Mouse (Mus musculus) CH12F3 (cell line): ENCODE results near the gene Gls.

Experiments used
- in situ Hi-C: fragments of 300-500 bp; cut with MboI; formaldehyde crosslinking; loops from 2 replicates; pipeline ENCODE4 v1.14.3; 2020; ENCODE audit warnings: low sequenced_read_pairs

Gls gene

DNA sequence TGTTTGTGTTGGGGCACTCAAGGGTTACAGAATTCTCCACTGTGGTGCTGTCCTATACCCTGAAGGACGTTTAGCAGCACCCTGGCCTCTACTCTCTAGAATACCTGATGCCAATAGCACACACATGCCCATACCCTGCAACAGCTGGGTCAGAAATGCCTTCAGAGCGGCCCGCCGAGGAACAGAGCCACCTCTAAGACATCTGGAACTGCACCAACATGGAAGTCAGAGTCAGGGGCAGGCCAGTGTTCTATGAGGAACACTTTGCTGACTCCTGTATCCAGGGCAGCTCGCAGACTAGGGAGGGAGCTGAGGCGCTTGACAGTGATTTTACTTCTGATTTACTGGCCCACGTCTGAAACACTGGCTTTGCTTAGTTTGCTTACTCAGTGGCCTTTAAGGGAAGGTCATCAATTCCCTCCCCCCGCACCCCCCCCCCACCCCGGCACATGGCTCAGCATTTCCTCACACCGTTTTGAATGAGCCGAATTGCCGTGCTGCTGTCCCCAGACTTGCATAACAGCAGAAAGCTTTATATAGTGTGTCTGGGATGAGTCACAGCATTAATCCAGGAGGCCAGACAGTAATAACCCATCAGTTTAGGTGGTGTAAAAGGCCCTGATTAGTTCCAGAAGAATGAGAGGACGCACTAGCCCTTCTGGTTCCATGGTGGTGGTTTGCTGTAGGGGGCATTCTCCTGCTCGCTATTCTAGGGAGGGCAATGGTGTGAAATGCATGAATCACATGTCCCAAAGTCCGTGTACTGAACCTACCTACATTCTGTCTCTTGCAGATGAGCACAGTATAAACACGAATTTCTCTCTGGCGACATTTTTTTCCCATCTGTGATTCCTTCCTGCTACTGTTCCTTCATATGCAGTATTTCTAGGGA, 74.3 kb downstream of the Gls start:
- in situ Hi-C loops = no loop called here

- in situ Hi-C loops = no loop called here
Observed at GRCm38 (mm10) chr1:52158040-52158439, 75.0 kb downstream of the Gls start.

GRCm38 (mm10) chr1:52156351-52156750, 76.7 kb downstream of the Gls start:
- in situ Hi-C loops = no loop called here

GRCm38 (mm10) chr1:52154890-52155289, 78.1 kb downstream of the Gls start:
- in situ Hi-C loops = no loop called here

- in situ Hi-C loops = no loop called here
Observed at GRCm38 (mm10) chr1:52152936-52153335, 80.1 kb downstream of the Gls start.

GRCm38 (mm10) chr1:52152369-52152768, 80.7 kb downstream of the Gls start:
- in situ Hi-C loops = no loop called here

DNA sequence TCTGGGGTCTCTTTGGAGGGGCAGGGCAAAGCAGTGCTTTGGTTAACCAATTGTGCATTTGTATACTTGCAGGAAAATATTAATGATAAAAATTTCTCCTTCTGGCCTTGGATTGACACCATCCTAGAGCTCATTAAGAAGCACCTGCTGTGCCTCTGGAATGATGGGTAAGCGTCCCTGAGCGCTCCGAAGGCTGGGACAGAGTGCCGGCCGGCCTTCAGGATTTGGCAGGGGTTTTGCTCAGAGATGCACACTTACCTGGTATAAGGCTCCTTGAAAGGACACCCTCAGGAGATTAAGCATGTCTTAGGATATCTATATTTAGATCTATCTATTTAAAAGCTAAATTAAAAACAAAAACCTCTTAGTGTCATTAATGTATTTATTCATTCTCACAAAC, 81.9 kb downstream of the Gls start:
- in situ Hi-C loops = no loop called here

DNA sequence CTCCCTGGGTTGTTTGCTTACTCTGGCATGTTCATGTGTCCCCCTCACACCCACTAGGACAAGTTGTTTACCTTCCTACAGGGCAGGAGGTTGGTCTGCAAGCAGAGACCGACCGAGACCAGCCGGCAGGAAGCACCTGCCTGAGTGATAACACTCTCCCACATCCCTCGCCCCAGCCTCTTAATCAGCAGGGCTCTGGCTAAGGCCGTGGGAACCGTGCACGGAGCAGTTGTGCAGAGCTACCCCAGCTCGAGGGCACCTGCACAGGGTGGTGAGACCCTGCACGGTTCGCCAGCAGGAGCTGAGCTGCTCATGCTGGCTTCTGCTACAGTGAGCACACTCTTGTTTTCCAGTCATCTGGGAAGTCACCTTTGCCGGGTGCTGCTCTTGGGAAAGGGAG, 82.4 kb downstream of the Gls start:
- in situ Hi-C loops = no loop called here

- in situ Hi-C loops = no loop called here
Observed at GRCm38 (mm10) chr1:52149934-52150346, 83.1 kb downstream of the Gls start.

GRCm38 (mm10) chr1:52148696-52149095, 84.3 kb downstream of the Gls start:
- in situ Hi-C loops = no loop called here

- in situ Hi-C loops = no loop called here
Observed at GRCm38 (mm10) chr1:52148178-52148577, 84.9 kb downstream of the Gls start.

DNA sequence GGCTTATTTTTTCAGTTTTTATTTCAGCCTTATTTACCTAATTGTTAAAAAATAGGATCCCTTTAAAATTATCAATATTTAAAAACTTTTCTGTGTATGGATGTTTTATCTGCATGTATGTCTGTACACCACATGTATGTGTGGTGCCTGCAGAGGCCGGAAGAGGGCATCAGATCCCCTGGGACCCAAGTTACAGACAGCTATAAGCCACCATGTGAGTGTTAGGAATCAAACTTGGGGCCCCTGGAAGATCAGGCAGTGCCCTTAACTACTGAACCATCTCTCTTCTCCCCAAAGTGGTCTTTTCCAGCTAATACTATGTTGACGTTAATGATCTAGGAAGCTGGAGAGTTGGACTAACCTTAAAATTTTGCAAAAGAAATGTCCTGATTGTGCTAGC, 85.6 kb downstream of the Gls start:
- in situ Hi-C loops = no loop called here

GRCm38 (mm10) chr1:52146214-52146970, 86.6 kb downstream of the Gls start:
- in situ Hi-C loops = no loop called here

DNA sequence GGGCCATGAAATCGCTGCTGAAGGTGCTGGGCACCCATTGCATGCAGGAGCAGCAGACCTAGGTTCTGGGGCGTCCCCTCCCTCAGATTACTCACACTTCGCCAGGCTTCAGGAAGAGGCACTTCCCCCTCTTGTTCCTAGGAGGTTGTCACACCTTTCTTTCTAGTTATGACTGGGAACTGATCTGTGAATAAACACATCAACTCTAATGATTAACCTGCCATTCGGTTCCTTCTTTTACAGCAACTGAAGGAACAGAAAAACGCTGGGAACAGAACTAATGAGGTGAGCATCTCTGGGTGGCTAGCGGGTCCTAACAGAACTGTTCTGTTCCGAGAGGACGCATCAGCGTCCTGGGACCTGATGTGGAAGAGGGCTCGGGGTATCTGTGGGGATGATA, 88.1 kb downstream of the Gls start:
- in situ Hi-C loops = no loop called here

DNA sequence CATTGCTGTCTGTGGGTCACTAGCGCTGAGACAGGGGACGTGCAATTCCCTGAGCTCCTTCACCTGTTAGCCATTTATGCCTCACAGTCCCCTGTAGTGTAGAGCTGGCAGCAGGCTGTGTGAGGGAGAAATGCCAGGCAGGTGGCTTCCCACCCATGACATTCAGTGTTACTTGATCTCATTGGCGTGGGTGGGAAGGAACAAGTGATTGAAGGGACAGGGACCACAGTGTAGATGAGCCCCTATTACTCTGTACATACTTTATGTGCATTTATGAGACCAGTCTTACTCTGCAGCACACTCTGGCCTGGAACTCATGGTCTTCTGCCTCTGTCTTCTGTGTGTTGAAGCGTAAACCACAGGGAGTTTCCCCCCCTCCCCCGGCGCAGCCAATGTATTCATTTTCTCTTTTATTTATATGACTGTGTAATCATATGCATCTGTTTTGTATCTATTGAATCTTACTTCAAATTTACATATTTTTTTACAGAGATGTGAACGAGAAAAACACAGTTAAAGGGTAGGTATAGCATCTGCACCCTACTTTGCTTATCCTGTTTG, 89.4 kb downstream of the Gls start:
- in situ Hi-C loops = no loop called here

DNA sequence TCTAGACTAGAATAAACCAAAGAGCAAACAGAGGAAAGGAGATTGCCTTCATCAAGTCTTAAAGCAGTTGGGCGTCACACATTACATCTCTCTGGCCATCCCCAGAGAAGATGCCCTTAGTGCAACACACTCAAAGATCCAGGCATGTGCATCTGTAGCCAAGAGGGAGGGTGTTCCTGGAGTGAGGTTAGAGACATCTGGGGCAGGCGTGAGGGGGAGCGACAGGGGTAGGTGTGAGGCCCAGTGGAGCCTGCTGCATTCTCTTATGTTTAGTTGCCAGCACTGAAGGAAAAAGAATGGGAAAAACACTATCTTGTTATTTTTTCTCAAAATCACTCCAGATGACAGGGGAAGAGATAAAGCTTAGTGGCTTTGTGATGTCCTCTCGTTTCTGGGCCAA, 89.8 kb downstream of the Gls start:
- in situ Hi-C loops = no loop called here

DNA sequence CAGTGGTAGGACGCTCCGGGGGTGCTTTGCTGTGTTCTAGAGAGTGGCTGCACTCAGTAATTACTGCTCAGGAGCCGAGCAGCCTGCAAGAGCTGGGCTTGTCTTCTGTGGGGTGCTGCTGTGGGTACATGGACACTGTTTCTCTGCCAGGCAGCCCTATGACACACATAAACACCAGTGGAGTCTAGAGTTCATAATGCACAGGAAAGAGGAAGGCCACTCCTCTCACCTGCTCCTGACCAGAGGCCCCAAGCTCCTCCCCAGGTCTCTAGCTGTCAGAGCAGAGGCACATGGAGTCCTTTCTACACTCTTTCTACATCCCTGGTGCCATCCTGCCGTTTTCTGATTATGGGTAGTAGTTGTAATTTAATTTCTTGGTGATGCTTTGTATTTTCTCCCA, 90.9 kb downstream of the Gls start:
- in situ Hi-C loops = no loop called here

GRCm38 (mm10) chr1:52141482-52141881, 91.5 kb downstream of the Gls start:
- in situ Hi-C loops = no loop called here

- in situ Hi-C loops = no loop called here
Observed at GRCm38 (mm10) chr1:52140534-52140933, 92.5 kb downstream of the Gls start.

DNA sequence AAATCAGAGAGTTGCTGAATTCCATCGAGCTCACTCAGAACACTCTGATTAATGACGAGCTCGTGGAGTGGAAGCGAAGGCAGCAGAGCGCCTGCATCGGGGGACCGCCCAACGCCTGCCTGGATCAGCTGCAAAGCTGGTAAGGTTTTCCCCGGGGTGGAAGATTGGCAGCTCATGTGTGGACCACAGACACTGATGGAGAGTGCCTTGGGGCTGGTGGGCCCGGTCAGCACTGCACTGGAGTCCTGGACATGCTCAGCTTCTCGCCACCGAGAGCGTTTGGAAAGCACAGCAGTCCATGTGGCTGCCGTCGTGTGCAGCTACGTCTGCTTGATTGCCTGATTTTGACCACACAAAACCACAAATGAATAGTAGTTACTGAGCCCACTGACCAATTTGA, 95.7 kb downstream of the Gls start:
- in situ Hi-C loops = no loop called here

DNA sequence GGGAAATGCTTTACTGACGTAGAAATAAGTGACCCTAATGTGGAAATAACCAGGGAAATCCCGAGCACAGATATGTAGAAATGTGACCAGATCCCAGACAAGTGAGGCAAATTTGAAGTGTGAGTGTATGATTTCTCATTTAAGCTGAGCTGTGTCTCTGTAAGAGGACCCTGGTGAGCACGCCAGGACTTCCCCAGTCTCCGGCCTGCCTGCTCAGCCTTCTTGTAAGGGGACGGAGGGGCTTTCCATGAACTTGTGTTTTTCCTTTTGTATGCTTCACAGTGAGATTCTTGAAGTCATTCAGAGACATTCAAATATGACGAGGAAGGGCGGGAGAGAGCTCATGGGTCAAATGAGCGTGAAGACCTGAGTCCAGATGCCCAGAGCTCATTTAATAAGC, 99.8 kb downstream of the Gls start:
- in situ Hi-C loops = no loop called here
